Mouse (Mus musculus): ENCODE data around the gene Mettl26. TPM values are rescaled to one million over a fixed set of nuclear protein-coding genes. Genes with fewer than 3 reads are reported as not detected.

Mettl26 gene
- polyA plus RNA-seq, 1 experiment from 2014 or later, result 57.1 TPM

- Histone ChIP-seq H3K27ac (ENCODE audit: low read length) (no peak overlapping the region), H3K4me3 (replicated peaks; ENCODE audit: low read length) (no peak overlapping the region), H3K9ac (ENCODE audit: low read length) (no peak overlapping the region), H3K9me3 (replicated peaks; ENCODE audit: control insufficient read depth, low read length) (no peaks in the 10 kb centered on the region), H3K4me2 (ENCODE audit: low read depth, low read length) (no peak overlapping the region), H3K27me3 (ENCODE audit: control insufficient read depth, insufficient read depth, low read length) (no peaks in the 10 kb centered on the region), H3K4me1 (ENCODE audit: control insufficient read depth, insufficient read depth, low read length) (peaks cover 16% of the 10 kb centered on the region), H3K36me3 (ENCODE audit: control insufficient read depth, insufficient read depth, low read length) (peaks cover 25% of the 10 kb centered on the region)
- WGBS, result 85% methylated on average over 3 of the region's 3 CpGs
- no peak for ATAC-seq (ENCODE audit: insufficient read depth, low FRiP score)
Measured at GRCm38 (mm10) chr17:25842509-25842908, 32.4 kb upstream of the Mettl26 start.

- Histone ChIP-seq H3K4me2 (ENCODE audit: low read depth, low read length) (peak overlapping the region; percentile 79), H3K27ac (ENCODE audit: low read length) (no peak overlapping the region), H3K27me3 (ENCODE audit: control insufficient read depth, insufficient read depth, low read length) (no peaks in the 10 kb centered on the region), H3K4me1 (ENCODE audit: control insufficient read depth, insufficient read depth, low read length) (peaks cover 16% of the 10 kb centered on the region), H3K4me3 (replicated peaks; ENCODE audit: low read length) (peak overlapping the region; percentile 89), H3K9me3 (replicated peaks; ENCODE audit: control insufficient read depth, low read length) (no peaks in the 10 kb centered on the region), H3K9ac (ENCODE audit: low read length) (peak overlapping the region; percentile 96), H3K36me3 (ENCODE audit: control insufficient read depth, insufficient read depth, low read length) (peaks cover 25% of the 10 kb centered on the region)
- no peak for ATAC-seq (ENCODE audit: insufficient read depth, low FRiP score)
- 89% methylated on average over 4 of the region's 4 CpGs for WGBS
Measured at GRCm38 (mm10) chr17:25843122-25843521, 31.8 kb upstream of the Mettl26 start.

GRCm38 (mm10) chr17:25843636-25844395, 31.1 kb upstream of the Mettl26 start:
- Histone ChIP-seq H3K9me3 (replicated peaks; ENCODE audit: control insufficient read depth, low read length) (no peaks in the 10 kb centered on the region), H3K4me1 (ENCODE audit: control insufficient read depth, insufficient read depth, low read length) (peaks cover 16% of the 10 kb centered on the region), H3K36me3 (ENCODE audit: control insufficient read depth, insufficient read depth, low read length) (peaks cover 23% of the 10 kb centered on the region), H3K27me3 (ENCODE audit: control insufficient read depth, insufficient read depth, low read length) (no peaks in the 10 kb centered on the region), H3K9ac (ENCODE audit: low read length) (peak overlapping the region; percentile 96), H3K27ac (ENCODE audit: low read length) (peak overlapping the region; percentile 89), H3K4me2 (ENCODE audit: low read depth, low read length) (peak overlapping the region; percentile 79), H3K4me3 (replicated peaks; ENCODE audit: low read length) (peak overlapping the region; percentile 89)
- ATAC-seq (ENCODE audit: insufficient read depth, low FRiP score), result no peak
- WGBS, result 2% methylated on average over 38 of the region's 38 CpGs

- H3K4me2 ChIP-seq (ENCODE audit: low read depth, low read length), result peak within 1 kb of the TSS; percentile 79
- no peaks in the 10 kb centered on the region for H3K9me3 ChIP-seq (replicated peaks; ENCODE audit: control insufficient read depth, low read length)
- peak within 1 kb of the TSS; percentile 89 for H3K27ac ChIP-seq (ENCODE audit: low read length)
- H3K36me3 ChIP-seq (ENCODE audit: control insufficient read depth, insufficient read depth, low read length), result peaks cover 17% of the 10 kb centered on the region
- H3K4me3 ChIP-seq (replicated peaks; ENCODE audit: low read length), result peak within 1 kb of the TSS; percentile 89
- peaks cover 16% of the 10 kb centered on the region for H3K4me1 ChIP-seq (ENCODE audit: control insufficient read depth, insufficient read depth, low read length)
- peak within 1 kb of the TSS; percentile 96 for H3K9ac ChIP-seq (ENCODE audit: low read length)
- peak; percentile 96 for ATAC-seq (ENCODE audit: insufficient read depth, low FRiP score)
- H3K27me3 ChIP-seq (ENCODE audit: control insufficient read depth, insufficient read depth, low read length), result no peaks in the 10 kb centered on the region
- WGBS, result 1% methylated on average over 21 of the region's 21 CpGs
Measured at GRCm38 (mm10) chr17:25844396-25844901, 30.4 kb upstream of the Mettl26 start, which contains the start of gene Rhot2. Gene Rhot2, minus strand, starts transcription at chr17:25844851.

GRCm38 (mm10) chr17:25860229-25860628, 14.6 kb upstream of the Mettl26 start:
- H3K4me1 ChIP-seq (ENCODE audit: control insufficient read depth, insufficient read depth, low read length), result peaks cover 14% of the 10 kb centered on the region
- H3K27me3 ChIP-seq (ENCODE audit: control insufficient read depth, insufficient read depth, low read length), result no peaks in the 10 kb centered on the region
- peak overlapping the region; percentile 82; the same call in 1 of the 2 replicates for H3K4me3 ChIP-seq (replicated peaks; ENCODE audit: low read length)
- no peak overlapping the region for H3K27ac ChIP-seq (ENCODE audit: low read length)
- ATAC-seq (ENCODE audit: insufficient read depth, low FRiP score), result no peak
- H3K4me2 ChIP-seq (ENCODE audit: low read depth, low read length), result peak overlapping the region; percentile 96
- no peaks in the 10 kb centered on the region for H3K9me3 ChIP-seq (replicated peaks; ENCODE audit: control insufficient read depth, low read length)
- 86% methylated on average over 6 of the region's 6 CpGs for WGBS
- H3K9ac ChIP-seq (ENCODE audit: low read length), result peak overlapping the region; percentile 90
- H3K36me3 ChIP-seq (ENCODE audit: control insufficient read depth, insufficient read depth, low read length), result 0 out of 2 replicates have a peak, but pooled peaks cover 3% of the 10 kb centered on the region

GRCm38 (mm10) chr17:25860832-25861703, 13.8 kb upstream of the Mettl26 start, which contains the start of gene Wdr90:
Gene Wdr90, minus strand, starts transcription at chr17:25861501.
- H3K4me1 ChIP-seq (ENCODE audit: control insufficient read depth, insufficient read depth, low read length), result peaks cover 14% of the 10 kb centered on the region
- 0 out of 2 replicates have a peak, but pooled peaks cover 3% of the 10 kb centered on the region for H3K36me3 ChIP-seq (ENCODE audit: control insufficient read depth, insufficient read depth, low read length)
- peak within 1 kb of the TSS; percentile 90 for H3K9ac ChIP-seq (ENCODE audit: low read length)
- H3K4me3 ChIP-seq (replicated peaks; ENCODE audit: low read length), result peak within 1 kb of the TSS; percentile 82
- H3K9me3 ChIP-seq (replicated peaks; ENCODE audit: control insufficient read depth, low read length), result no peaks in the 10 kb centered on the region
- H3K27me3 ChIP-seq (ENCODE audit: control insufficient read depth, insufficient read depth, low read length), result no peaks in the 10 kb centered on the region
- peak within 1 kb of the TSS; percentile 96 for H3K4me2 ChIP-seq (ENCODE audit: low read depth, low read length)
- 2% methylated on average over 65 of the region's 65 CpGs for WGBS
- ATAC-seq (ENCODE audit: insufficient read depth, low FRiP score), result peak; percentile 94
- peak within 1 kb of the TSS; percentile 75 for H3K27ac ChIP-seq (ENCODE audit: low read length)

- Histone ChIP-seq H3K4me2 (ENCODE audit: low read depth, low read length) (peak overlapping the region; percentile 96), H3K4me1 (ENCODE audit: control insufficient read depth, insufficient read depth, low read length) (peaks cover 14% of the 10 kb centered on the region), H3K36me3 (ENCODE audit: control insufficient read depth, insufficient read depth, low read length) (0 out of 2 replicates have a peak, but pooled peaks cover 3% of the 10 kb centered on the region), H3K27me3 (ENCODE audit: control insufficient read depth, insufficient read depth, low read length) (no peaks in the 10 kb centered on the region), H3K9ac (ENCODE audit: low read length) (peak overlapping the region; percentile 90), H3K9me3 (replicated peaks; ENCODE audit: control insufficient read depth, low read length) (no peaks in the 10 kb centered on the region), H3K27ac (ENCODE audit: low read length) (peak overlapping the region; percentile 75), H3K4me3 (replicated peaks; ENCODE audit: low read length) (peak overlapping the region; percentile 82)
- WGBS, result 10% methylated on average over 6 of the region's 6 CpGs
- ATAC-seq (ENCODE audit: insufficient read depth, low FRiP score), result no peak
Measured at GRCm38 (mm10) chr17:25861704-25862612, 12.9 kb upstream of the Mettl26 start.

GRCm38 (mm10) chr17:25863681-25864080, 11.2 kb upstream of the Mettl26 start:
- Histone ChIP-seq H3K9ac (ENCODE audit: low read length) (no peak overlapping the region), H3K4me3 (replicated peaks; ENCODE audit: low read length) (no peak overlapping the region), H3K4me1 (ENCODE audit: control insufficient read depth, insufficient read depth, low read length) (peaks cover 22% of the 10 kb centered on the region), H3K27ac (ENCODE audit: low read length) (no peak overlapping the region), H3K27me3 (ENCODE audit: control insufficient read depth, insufficient read depth, low read length) (no peaks in the 10 kb centered on the region), H3K36me3 (ENCODE audit: control insufficient read depth, insufficient read depth, low read length) (0 out of 2 replicates have a peak, but pooled peaks cover 3% of the 10 kb centered on the region), H3K9me3 (replicated peaks; ENCODE audit: control insufficient read depth, low read length) (no peaks in the 10 kb centered on the region), H3K4me2 (ENCODE audit: low read depth, low read length) (no peak overlapping the region)
- 90% methylated on average over 6 of the region's 6 CpGs for WGBS
- no peak for ATAC-seq (ENCODE audit: insufficient read depth, low FRiP score)

Data from stomach, embryonic 16.5 days (tissue).